Mouse (Mus musculus) frontal cortex, adult (tissue): ENCODE measurements around the gene Med24.
"Not testable (repeated sequence)": the region's sequence is repeated elsewhere in the genome, so short reads cannot be mapped to it uniquely, and the experiment has no call there.

ENCODE experiments used
- ATAC-seq: cut with Nextera tagmentation; 2 replicates; pipeline ENCODE4 v1.9.2; 2017; ENCODE audit warnings: mild to moderate bottlenecking, moderate library complexity, mixed read lengths; ENCODE audit not compliant: low TSS enrichment

Gene Med24

DNA sequence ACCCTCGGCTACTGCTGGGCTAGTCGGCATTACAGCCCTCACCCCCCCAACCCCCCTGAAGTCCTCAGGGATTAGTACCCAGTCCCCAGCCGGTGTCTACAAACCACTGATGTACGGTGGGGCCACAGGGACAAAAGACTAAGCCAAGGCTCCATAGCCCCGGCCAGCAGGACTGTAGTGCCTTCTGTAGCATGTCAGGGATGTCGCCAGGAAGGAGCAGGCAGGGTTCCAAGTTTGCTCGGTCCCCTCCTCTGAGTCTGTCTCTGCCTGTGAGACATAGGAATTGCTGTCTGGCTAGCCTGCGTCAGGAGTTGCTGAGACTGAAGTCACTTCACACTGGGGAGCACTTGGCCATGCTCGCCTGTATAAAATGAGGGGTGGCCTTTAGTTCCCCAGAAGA, 34.9 kb downstream of the Med24 start:
- ATAC-seq, result no peak

GRCm38 (mm10) chr11:98693746-98694145, 35.5 kb downstream of the Med24 start:
- no peak for ATAC-seq

DNA sequence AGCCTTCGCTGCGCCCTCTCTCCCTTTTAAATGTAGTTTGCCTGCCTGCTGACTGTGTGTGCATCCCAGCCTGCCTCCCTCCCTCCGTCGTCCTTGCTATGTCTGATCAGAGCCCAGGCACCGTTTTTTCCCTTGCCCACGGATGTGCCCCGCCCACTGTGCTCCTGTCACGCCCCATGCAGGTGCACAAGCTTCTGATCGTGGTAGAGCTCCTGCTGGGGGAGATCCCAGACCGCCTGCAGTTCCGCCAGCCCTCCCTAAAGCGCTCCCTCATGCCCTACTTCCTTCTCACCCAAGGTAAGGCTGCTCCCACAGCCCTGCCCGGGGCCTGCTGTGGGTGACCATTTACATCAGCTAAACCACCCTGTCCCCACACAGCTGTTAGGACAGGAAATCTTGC, 36.0 kb downstream of the Med24 start:
- ATAC-seq, result no peak

- no peak for ATAC-seq
These were observed 41.2 kb downstream of the Med24 start for GRCm38 (mm10) chr11:98688009-98688408.

- no peak for ATAC-seq
These were observed 42.3 kb downstream of the Med24 start for GRCm38 (mm10) chr11:98686976-98687375.

DNA sequence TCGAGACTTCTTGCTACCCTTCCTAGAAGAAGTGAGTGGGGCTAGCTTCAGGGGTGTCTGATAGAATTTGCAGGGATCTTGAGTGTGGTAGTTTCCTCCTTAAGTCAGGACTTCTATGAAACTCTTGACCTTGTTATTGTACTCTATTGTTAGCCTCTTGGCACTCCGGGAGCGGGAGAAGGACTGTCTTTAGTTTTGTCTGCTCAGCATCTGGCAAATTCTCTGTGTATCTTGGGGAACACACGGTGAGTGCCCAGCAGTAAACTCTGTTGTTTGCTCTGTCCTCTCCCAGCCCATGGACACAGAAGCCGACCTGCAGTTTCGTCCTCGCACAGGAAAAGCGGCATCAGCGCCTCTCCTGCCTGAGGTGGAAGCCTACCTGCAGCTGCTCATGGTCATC, 43.6 kb downstream of the Med24 start:
- no peak for ATAC-seq

- no peak for ATAC-seq
These were observed 46.4 kb downstream of the Med24 start for GRCm38 (mm10) chr11:98682811-98683210.

DNA sequence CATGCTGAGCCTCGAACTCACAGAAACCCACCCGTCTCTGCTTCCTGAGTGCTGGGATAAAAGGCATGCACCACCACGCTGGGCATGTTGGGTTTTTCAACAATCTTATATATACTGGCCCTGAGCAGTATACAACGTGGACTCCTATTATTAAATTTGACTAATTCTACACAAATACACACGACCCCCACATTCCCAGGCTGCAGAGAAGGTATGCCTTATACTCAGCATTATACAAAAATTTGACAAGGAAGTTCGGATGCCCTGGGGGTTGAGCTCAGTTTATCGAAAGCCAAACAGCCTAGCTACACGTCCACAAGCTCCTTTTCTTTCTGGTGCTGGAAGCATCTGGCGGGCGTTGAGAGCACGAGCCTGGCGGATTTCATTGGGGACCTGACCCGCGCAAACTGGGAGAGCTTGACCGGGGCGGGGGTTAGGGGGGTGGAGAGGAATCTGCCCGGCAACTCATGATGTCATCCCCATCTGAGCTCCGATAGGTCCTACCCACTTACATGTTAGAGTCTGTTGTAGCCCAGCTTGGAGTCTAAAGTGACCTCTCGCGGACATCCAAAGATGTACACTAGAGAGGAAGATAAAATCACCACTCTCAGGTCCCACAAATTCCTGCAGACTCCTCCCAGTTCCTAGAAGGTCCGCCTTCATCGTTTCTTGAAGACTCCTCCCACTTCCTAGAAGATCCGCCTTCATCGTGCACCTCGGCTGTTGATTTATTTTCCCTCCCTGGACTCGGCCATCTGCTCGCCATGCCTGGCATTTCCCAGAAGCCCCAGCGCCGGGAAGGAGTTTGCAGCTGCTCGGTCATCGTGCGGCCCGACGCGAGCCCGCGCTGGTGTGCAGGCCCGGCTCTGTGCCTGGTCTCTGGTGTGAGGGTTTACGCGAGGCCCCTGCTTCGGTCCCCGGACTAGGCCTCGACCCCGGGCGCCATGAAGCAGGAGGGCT, 47.2 kb downstream of the Med24 start, which contains the start of gene Psmd3:
Gene Psmd3 (plus strand): TSS at position 769 of the 960 bp plus-strand sequence.
- peak; percentile 94 for ATAC-seq

DNA sequence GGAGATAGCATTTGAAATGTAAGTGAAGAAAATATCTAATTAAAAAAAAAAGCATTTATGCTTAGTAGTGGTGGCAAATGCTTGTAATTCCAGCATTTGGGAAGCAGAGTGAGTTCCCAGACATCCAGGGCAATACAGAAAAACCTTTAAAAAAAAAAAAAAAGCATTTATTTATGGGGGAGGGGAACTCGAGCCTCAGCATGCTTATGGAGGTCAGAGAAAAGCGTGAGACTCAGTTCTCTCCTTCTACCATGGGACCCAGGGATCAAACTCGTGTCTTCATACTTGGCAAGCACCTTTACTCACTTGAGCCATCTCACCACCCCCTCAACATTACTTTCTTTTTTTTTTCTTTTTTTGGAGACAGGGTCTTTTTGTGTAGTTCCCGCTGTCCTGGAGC, 48.0 kb downstream of the Med24 start:
- no peak for ATAC-seq

DNA sequence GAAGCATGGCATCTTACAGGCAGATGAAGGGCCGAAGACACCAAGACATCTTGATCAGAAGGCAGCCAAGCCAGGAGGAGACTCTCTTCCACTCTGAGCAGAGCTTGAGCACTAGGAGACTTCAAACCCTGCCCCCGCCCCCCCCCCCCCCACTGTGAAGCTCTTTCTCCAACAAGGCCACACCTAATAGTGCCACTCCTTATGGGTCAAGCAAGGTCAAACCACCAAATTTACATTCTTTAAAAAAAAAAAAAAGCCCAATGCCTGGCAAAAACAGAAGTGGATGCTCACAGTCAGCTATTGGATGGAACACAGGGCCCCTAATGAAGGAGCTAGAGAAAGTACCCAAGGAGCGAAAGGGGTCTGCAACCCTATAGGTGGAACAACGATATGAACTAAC, 48.6 kb downstream of the Med24 start:
- not testable (repeated sequence) for ATAC-seq

DNA sequence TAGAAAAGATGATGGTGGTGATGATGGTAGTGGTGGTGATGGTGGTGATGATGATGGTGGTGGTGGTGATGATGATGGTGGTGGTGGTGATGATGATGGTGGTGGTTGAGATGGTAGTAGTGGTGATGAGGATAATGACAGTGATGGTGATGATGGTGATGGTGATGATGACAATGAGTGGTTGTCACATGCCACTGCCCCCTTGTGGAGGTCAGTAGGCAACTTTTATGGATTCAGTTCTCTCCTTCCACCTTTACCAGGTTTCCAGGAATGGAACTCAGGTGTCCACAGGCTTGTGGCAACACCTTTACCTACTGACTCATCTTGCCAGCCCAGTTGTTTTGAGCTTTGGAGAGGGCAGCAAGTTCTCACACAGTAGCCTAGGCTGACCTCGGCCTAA, 49.2 kb downstream of the Med24 start:
- ATAC-seq, result no peak

DNA sequence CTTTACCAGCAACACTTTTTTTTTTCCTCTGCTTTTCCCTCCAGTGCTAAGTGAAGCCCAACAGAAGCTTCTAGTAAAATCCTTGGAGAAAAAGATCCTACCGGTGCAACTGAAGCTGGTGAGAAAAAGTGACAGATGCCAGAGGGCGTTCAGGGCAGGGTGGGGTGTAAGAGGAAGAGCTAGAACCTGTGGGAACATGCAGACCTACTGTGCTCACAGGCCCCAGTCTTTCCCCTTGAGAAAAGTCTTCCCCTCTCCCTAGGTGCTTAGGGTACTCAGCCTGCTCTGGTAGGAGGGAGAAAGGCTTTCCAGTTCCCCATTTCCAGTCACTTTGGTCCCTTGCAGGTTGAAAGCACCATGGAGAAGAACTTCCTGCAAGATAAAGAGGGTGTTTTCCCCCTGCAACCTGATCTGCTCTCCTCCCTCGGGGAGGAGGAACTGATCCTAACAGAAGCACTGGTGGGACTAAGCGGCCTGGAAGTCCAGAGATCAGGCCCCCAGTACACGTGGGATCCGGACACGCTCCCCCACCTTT, 53.3 kb downstream of the Med24 start:
- no peak for ATAC-seq

GRCm38 (mm10) chr11:98673136-98673535, 56.1 kb downstream of the Med24 start:
- peak; percentile 85 for ATAC-seq

- ATAC-seq, result no peak
These were observed 56.8 kb downstream of the Med24 start for GRCm38 (mm10) chr11:98672482-98672881.

DNA sequence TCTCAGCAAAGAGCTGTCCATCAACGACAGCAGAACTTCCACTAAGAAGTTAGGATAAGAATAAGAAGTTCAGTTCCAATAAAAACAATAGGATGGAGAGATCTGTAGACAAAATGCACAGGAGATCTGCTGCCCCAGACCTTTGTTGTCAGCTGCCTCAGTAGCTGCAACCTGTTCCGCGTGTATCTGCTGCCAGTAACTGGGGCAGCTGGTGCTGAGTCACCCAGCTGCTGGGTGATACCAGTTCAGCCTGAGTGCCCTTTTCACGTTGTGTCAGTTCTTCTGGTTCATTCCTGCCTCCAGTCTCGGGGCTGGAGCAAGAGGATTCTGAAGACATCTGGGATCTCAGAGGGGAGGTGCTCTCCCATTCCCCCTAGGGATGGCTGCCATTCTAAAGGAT, 57.4 kb downstream of the Med24 start:
- ATAC-seq, result no peak

GRCm38 (mm10) chr11:98671284-98671815, 57.9 kb downstream of the Med24 start:
- no peak for ATAC-seq

DNA sequence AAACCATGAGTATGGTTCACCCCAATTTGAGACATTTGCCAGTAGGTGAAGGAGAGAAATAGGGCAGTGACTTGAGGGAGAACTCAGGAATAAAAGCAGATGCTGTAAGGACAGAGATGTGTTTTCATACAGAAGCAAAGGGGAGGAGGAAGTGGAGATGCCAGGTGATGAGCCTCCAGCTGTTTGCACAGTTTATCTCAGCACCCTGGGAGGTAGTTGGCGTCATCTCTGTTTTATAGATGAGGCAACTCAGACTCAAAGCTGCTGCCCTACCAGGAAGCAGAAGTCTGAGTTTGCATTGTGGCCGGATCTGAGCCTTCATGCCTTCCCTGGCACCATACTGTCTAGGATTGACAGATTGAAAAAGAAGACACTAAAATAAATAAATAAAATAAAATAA, 60.3 kb downstream of the Med24 start:
- ATAC-seq, result no peak

- ATAC-seq, result no peak
These were observed 65.1 kb downstream of the Med24 start, which contains the start of gene Gsdma for GRCm38 (mm10) chr11:98664091-98664490. Gene Gsdma, plus strand, starts transcription at chr11:98664351.

GRCm38 (mm10) chr11:98660517-98660916, 68.7 kb downstream of the Med24 start:
- peak; percentile 83 for ATAC-seq

DNA sequence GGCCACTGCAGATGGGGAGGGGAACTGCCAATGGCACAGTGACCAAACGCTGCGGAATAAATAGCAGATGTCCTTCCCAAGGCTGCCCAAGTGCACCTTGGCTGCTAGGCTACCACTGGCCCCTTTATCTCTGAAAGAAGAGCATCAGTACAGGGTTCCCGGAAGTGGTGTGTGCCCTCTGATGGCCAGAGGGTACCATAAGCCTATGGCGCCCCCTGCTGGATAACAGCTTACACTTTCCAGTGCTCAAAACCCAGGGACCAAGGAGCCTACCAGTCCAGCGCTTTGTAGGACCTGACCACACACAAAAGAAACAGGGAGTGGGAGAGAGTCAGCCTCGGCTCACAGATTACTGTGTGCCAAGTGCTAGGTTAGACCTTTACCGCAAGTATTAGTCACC, 74.2 kb downstream of the Med24 start:
- not testable (repeated sequence) for ATAC-seq
